Mouse (Mus musculus) ES-Bruce4 (cell line): ENCODE measurements around the gene Sipa1l2.

ENCODE experiments used
- CTCF ChIP-seq: IDR thresholded peaks from one replicate; pipeline ENCODE4 v1.8.1; 2011; ENCODE audit warnings: low read depth, low read length
- EP300 ChIP-seq: IDR thresholded peaks from 2 replicates; pipeline ENCODE4 v1.6.1; 2011; ENCODE audit warnings: low read depth, low read length; ENCODE audit not compliant: insufficient read depth

GRCm38 (mm10) chr8:125590363-125590762 lies 20.8 kb upstream of the Sipa1l2 start:
- TF ChIP-seq EP300 (no peak), CTCF (no peak)
